Mouse (Mus musculus): ENCODE results near the gene Slc16a10. TPM values are rescaled to one million over a fixed set of nuclear protein-coding genes. Genes with fewer than 3 reads are reported as not detected.

Gene Slc16a10
- polyA plus RNA-seq, 1 experiment from 2014 or later: 17.9 TPM

DNA sequence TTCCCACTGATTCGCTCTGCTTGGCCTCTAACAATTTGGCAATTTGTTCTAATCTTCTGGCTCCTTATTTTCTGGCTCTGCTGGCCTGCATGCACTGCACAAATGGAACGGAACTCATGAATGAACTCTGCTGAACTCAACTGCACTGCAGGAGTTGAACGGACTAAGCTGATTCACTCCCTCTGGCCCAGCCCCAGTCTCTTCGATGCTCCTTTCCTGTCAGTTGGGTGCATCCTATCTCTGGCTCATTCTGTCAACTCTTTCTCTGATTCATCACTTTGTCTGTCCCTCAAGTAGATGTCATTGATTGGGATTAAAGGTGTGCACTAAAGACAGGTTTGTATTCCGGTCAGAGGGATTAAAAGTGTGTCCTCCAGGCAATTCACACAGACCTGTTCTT, 115.5 kb downstream of the Slc16a10 start:
- Histone ChIP-seq H3K36me3 (ENCODE audit: control insufficient read depth, insufficient read depth, low read length) (no peaks in the 10 kb centered on the region), H3K27me3 (ENCODE audit: control insufficient read depth, insufficient read depth, low read length) (0 out of 2 replicates have a peak, but pooled peaks cover 4% of the 10 kb centered on the region), H3K4me2 (ENCODE audit: low read length) (no peak overlapping the region), H3K9ac (ENCODE audit: low read length) (no peak overlapping the region), H3K27ac (replicated peaks in 1 of 2; ENCODE audit: control insufficient read depth in 1 of 2, insufficient read depth in 1 of 2, low read depth in 2 of 2, low read length in 2 of 2) (no peak overlapping the region), H3K4me1 (ENCODE audit: control insufficient read depth in 2 of 2, insufficient read depth in 2 of 2, low read length in 2 of 2) (peaks cover 3 to 11% of the 10 kb centered on the region in 2 experiments; a peak in 3 of 4 replicates), H3K9me3 (ENCODE audit: control insufficient read depth, low read length) (no peaks in the 10 kb centered on the region), H3K4me3 (ENCODE audit: control insufficient read depth in 1 of 2, insufficient read depth in 1 of 2, low read depth in 1 of 2, low read length in 2 of 2) (no peak overlapping the region)
- no peak for ATAC-seq (ENCODE audit: insufficient number of reproducible peaks, insufficient read depth, low FRiP score, low read depth)
- WGBS: 93% methylated on average over 5 of the region's 5 CpGs

- H3K27ac ChIP-seq (replicated peaks in 1 of 2; ENCODE audit: control insufficient read depth in 1 of 2, insufficient read depth in 1 of 2, low read depth in 2 of 2, low read length in 2 of 2): peak overlapping the region in 1 of 2 experiments; percentile 79; a peak in 1 of 4 replicates
- WGBS: 66% methylated on average over 8 of the region's 8 CpGs
Measured at GRCm38 (mm10) chr10:40025560-40025959, 116.5 kb downstream of the Slc16a10 start.

GRCm38 (mm10) chr10:40024554-40025428, 117.3 kb downstream of the Slc16a10 start, which contains the start of gene Mfsd4b1:
Mfsd4b1 (minus strand) TSS chr10:40025268.
- peak within 1 kb of the TSS; percentile 57 to 79 for H3K27ac ChIP-seq (replicated peaks in 1 of 2; ENCODE audit: control insufficient read depth in 1 of 2, insufficient read depth in 1 of 2, low read depth in 2 of 2, low read length in 2 of 2)
- under 1% methylated on average over 46 of the region's 46 CpGs for WGBS

More at GRCm38 (mm10) chr10:40025560-40025959, 116.5 kb downstream of the Slc16a10 start:
- no peak for ATAC-seq (ENCODE audit: insufficient number of reproducible peaks, insufficient read depth, low FRiP score, low read depth)
- H3K9me3 ChIP-seq (ENCODE audit: control insufficient read depth, low read length): no peaks in the 10 kb centered on the region
- H3K4me1 ChIP-seq (ENCODE audit: control insufficient read depth in 2 of 2, insufficient read depth in 2 of 2, low read length in 2 of 2): peaks cover 3 to 11% of the 10 kb centered on the region in 2 experiments; a peak in 3 of 4 replicates
- peak overlapping the region; percentile 68 to 69 for H3K4me3 ChIP-seq (ENCODE audit: control insufficient read depth in 1 of 2, insufficient read depth in 1 of 2, low read depth in 1 of 2, low read length in 2 of 2)
- H3K36me3 ChIP-seq (ENCODE audit: control insufficient read depth, insufficient read depth, low read length): no peaks in the 10 kb centered on the region
- peak overlapping the region; percentile 89 for H3K4me2 ChIP-seq (ENCODE audit: low read length)
- H3K27me3 ChIP-seq (ENCODE audit: control insufficient read depth, insufficient read depth, low read length): 0 out of 2 replicates have a peak, but pooled peaks cover 4% of the 10 kb centered on the region
- H3K9ac ChIP-seq (ENCODE audit: low read length): peak overlapping the region; percentile 79; the same call in 1 of the 2 replicates

GRCm38 (mm10) chr10:40020401-40020800, 121.7 kb downstream of the Slc16a10 start:
- no peak overlapping the region for H3K4me3 ChIP-seq (ENCODE audit: control insufficient read depth in 1 of 2, insufficient read depth in 1 of 2, low read depth in 1 of 2, low read length in 2 of 2)

More at GRCm38 (mm10) chr10:40024554-40025428, 117.3 kb downstream of the Slc16a10 start, which contains the start of gene Mfsd4b1:
- H3K36me3 ChIP-seq (ENCODE audit: control insufficient read depth, insufficient read depth, low read length): no peaks in the 10 kb centered on the region
- H3K4me2 ChIP-seq (ENCODE audit: low read length): peak within 1 kb of the TSS; percentile 89
- peak within 1 kb of the TSS; percentile 68 to 69 for H3K4me3 ChIP-seq (ENCODE audit: control insufficient read depth in 1 of 2, insufficient read depth in 1 of 2, low read depth in 1 of 2, low read length in 2 of 2)
- no peaks in the 10 kb centered on the region for H3K9me3 ChIP-seq (ENCODE audit: control insufficient read depth, low read length)
- ATAC-seq (ENCODE audit: insufficient number of reproducible peaks, insufficient read depth, low FRiP score, low read depth): peak; percentile 86
- H3K9ac ChIP-seq (ENCODE audit: low read length): peak within 1 kb of the TSS; percentile 79
- 0 out of 2 replicates have a peak, but pooled peaks cover 4% of the 10 kb centered on the region for H3K27me3 ChIP-seq (ENCODE audit: control insufficient read depth, insufficient read depth, low read length)
- H3K4me1 ChIP-seq (ENCODE audit: control insufficient read depth in 2 of 2, insufficient read depth in 2 of 2, low read length in 2 of 2): peaks cover 3 to 15% of the 10 kb centered on the region in 2 experiments

GRCm38 (mm10) chr10:40019492-40019891, 122.6 kb downstream of the Slc16a10 start:
- Histone ChIP-seq H3K9me3 (ENCODE audit: control insufficient read depth, low read length) (no peaks in the 10 kb centered on the region), H3K4me1 (ENCODE audit: control insufficient read depth in 2 of 2, insufficient read depth in 2 of 2, low read length in 2 of 2) (peaks cover 6 to 25% of the 10 kb centered on the region in 2 experiments), H3K36me3 (ENCODE audit: control insufficient read depth, insufficient read depth, low read length) (no peaks in the 10 kb centered on the region), H3K27ac (replicated peaks in 1 of 2; ENCODE audit: control insufficient read depth in 1 of 2, insufficient read depth in 1 of 2, low read depth in 2 of 2, low read length in 2 of 2) (peak overlapping the region; percentile 39 to 71; a peak in 3 of 4 replicates), H3K4me3 (ENCODE audit: control insufficient read depth in 1 of 2, insufficient read depth in 1 of 2, low read depth in 1 of 2, low read length in 2 of 2) (no peak overlapping the region), H3K9ac (ENCODE audit: low read length) (no peak overlapping the region), H3K27me3 (ENCODE audit: control insufficient read depth, insufficient read depth, low read length) (0 out of 2 replicates have a peak, but pooled peaks cover 4% of the 10 kb centered on the region), H3K4me2 (ENCODE audit: low read length) (no peak overlapping the region)
- peak; percentile 77 for ATAC-seq (ENCODE audit: insufficient number of reproducible peaks, insufficient read depth, low FRiP score, low read depth)
- WGBS: 46% methylated on average over 3 of the region's 3 CpGs

More at GRCm38 (mm10) chr10:40020401-40020800, 121.7 kb downstream of the Slc16a10 start:
- Histone ChIP-seq H3K27me3 (ENCODE audit: control insufficient read depth, insufficient read depth, low read length) (0 out of 2 replicates have a peak, but pooled peaks cover 4% of the 10 kb centered on the region), H3K9ac (ENCODE audit: low read length) (no peak overlapping the region), H3K9me3 (ENCODE audit: control insufficient read depth, low read length) (no peaks in the 10 kb centered on the region), H3K4me2 (ENCODE audit: low read length) (no peak overlapping the region), H3K27ac (replicated peaks in 1 of 2; ENCODE audit: control insufficient read depth in 1 of 2, insufficient read depth in 1 of 2, low read depth in 2 of 2, low read length in 2 of 2) (no peak overlapping the region), H3K4me1 (ENCODE audit: control insufficient read depth in 2 of 2, insufficient read depth in 2 of 2, low read length in 2 of 2) (peaks cover 8 to 29% of the 10 kb centered on the region in 2 experiments), H3K36me3 (ENCODE audit: control insufficient read depth, insufficient read depth, low read length) (no peaks in the 10 kb centered on the region)
- 74% methylated on average over 2 of the region's 2 CpGs for WGBS
- no peak for ATAC-seq (ENCODE audit: insufficient number of reproducible peaks, insufficient read depth, low FRiP score, low read depth)

- Histone ChIP-seq H3K4me2 (ENCODE audit: low read length) (no peak overlapping the region), H3K27ac (replicated peaks in 1 of 2; ENCODE audit: control insufficient read depth in 1 of 2, insufficient read depth in 1 of 2, low read depth in 2 of 2, low read length in 2 of 2) (peak overlapping the region; percentile 20 to 39; a peak in 2 of 4 replicates), H3K9me3 (ENCODE audit: control insufficient read depth, low read length) (no peaks in the 10 kb centered on the region), H3K27me3 (ENCODE audit: control insufficient read depth, insufficient read depth, low read length) (0 out of 2 replicates have a peak, but pooled peaks cover 4% of the 10 kb centered on the region), H3K4me1 (ENCODE audit: control insufficient read depth in 2 of 2, insufficient read depth in 2 of 2, low read length in 2 of 2) (peaks cover 6 to 19% of the 10 kb centered on the region in 2 experiments), H3K4me3 (ENCODE audit: control insufficient read depth in 1 of 2, insufficient read depth in 1 of 2, low read depth in 1 of 2, low read length in 2 of 2) (no peak overlapping the region), H3K36me3 (ENCODE audit: control insufficient read depth, insufficient read depth, low read length) (no peaks in the 10 kb centered on the region), H3K9ac (ENCODE audit: low read length) (no peak overlapping the region)
- WGBS: 43% methylated on average over 5 of the region's 5 CpGs
- ATAC-seq (ENCODE audit: insufficient number of reproducible peaks, insufficient read depth, low FRiP score, low read depth): no peak
Measured at GRCm38 (mm10) chr10:40018261-40018860, 123.7 kb downstream of the Slc16a10 start.

DNA sequence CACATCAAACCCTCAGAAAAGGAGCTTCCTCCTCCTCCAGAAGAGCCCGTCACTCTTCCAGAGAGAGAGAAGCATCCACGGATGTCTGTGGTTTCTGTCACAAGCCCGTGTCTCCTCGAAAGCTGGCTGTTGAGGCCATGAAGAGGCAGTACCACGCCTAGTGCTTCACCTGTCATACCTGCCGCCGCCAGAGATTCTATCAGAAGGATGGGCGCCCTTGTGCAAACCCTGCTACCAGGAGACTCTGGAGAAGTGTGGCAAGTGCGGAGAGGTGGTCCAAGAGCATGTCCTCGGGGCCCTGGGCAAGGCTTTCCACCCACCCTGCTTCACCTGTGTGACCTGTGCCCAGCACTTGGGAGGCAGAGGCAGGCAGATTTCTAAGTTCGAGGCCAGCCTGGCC, 132.5 kb downstream of the Slc16a10 start:
- H3K27me3 ChIP-seq (ENCODE audit: control insufficient read depth, insufficient read depth, low read length): no peaks in the 10 kb centered on the region
- H3K27ac ChIP-seq (replicated peaks in 1 of 2; ENCODE audit: control insufficient read depth in 1 of 2, insufficient read depth in 1 of 2, low read depth in 2 of 2, low read length in 2 of 2): no peak overlapping the region
- H3K36me3 ChIP-seq (ENCODE audit: control insufficient read depth, insufficient read depth, low read length): no peaks in the 10 kb centered on the region
- no peak overlapping the region for H3K4me3 ChIP-seq (ENCODE audit: control insufficient read depth in 1 of 2, insufficient read depth in 1 of 2, low read depth in 1 of 2, low read length in 2 of 2)
- H3K9me3 ChIP-seq (ENCODE audit: control insufficient read depth, low read length): no peaks in the 10 kb centered on the region
- no peak for ATAC-seq (ENCODE audit: insufficient number of reproducible peaks, insufficient read depth, low FRiP score, low read depth)
- H3K4me1 ChIP-seq (ENCODE audit: control insufficient read depth in 2 of 2, insufficient read depth in 2 of 2, low read length in 2 of 2): 0 out of 4 replicates have a peak, but pooled peaks cover 0 to 2% of the 10 kb centered on the region in 2 experiments
- no peak overlapping the region for H3K9ac ChIP-seq (ENCODE audit: low read length)
- no peak overlapping the region for H3K4me2 ChIP-seq (ENCODE audit: low read length)
- 75% methylated on average over 11 of the region's 11 CpGs for WGBS

Measured in heart, embryonic 14.5 days (tissue).